Mouse (Mus musculus) hindbrain, embryonic 16.5 days (tissue): ENCODE measurements around the gene 4930578G10Rik. TPM values are rescaled to one million over a fixed set of nuclear protein-coding genes. Genes with fewer than 3 reads are reported as not detected.
"Not testable (repeated sequence)": the region's sequence is repeated elsewhere in the genome, so short reads cannot be mapped to it uniquely, and the experiment has no call there.

Experiments used
- ATAC-seq: fragments of 200-750 bp; cut with Nextera tagmentation; 2 replicates; pipeline ENCODE4 v1.8.0; 2017; ENCODE audit warnings: moderate TSS enrichment, moderate library complexity
- H3K27ac ChIP-seq: fragments of 300-500 bp; sonication (generic); 2 replicates; pipeline ENCODE4 v1.5.1; 2014; ENCODE audit warnings: low read depth, mild to moderate bottlenecking, control low read depth, low read length, moderate library complexity
- H3K27me3 ChIP-seq: fragments of 300-500 bp; sonication (generic); replicated peaks from 2 replicates; pipeline ENCODE4 v1.6.1; 2014; ENCODE audit warnings: low read length; ENCODE audit not compliant: control insufficient read depth, insufficient read depth
- H3K36me3 ChIP-seq: fragments of 300-500 bp; sonication (generic); 2 replicates; pipeline ENCODE4 v1.6.1; 2014; ENCODE audit warnings: mild to moderate bottlenecking, low read length, moderate library complexity, mixed read lengths; ENCODE audit not compliant: control insufficient read depth, insufficient read depth
- H3K4me1 ChIP-seq: fragments of 300-500 bp; sonication (generic); 2 replicates; pipeline ENCODE4 v1.6.1; 2014; ENCODE audit warnings: low read depth, low read length; ENCODE audit not compliant: control insufficient read depth, insufficient read depth
- H3K4me2 ChIP-seq: fragments of 300-500 bp; sonication (generic); 2 replicates; pipeline ENCODE4 v1.6.1; 2014; ENCODE audit warnings: mild to moderate bottlenecking, low read length, control low read depth, moderate library complexity
- H3K4me3 ChIP-seq: fragments of 300-500 bp; sonication (generic); 2 replicates; pipeline ENCODE4 v1.5.1; 2014; ENCODE audit warnings: mild to moderate bottlenecking, low read length, control low read depth, moderate library complexity
- H3K9ac ChIP-seq: fragments of 300-500 bp; sonication (generic); 2 replicates; pipeline ENCODE4 v1.6.1; 2014; ENCODE audit warnings: low read depth, mild to moderate bottlenecking, control low read depth, low read length, moderate library complexity
- H3K9me3 ChIP-seq: fragments of 300-500 bp; sonication (generic); 2 replicates; pipeline ENCODE4 v1.6.1; 2014; ENCODE audit warnings: mild to moderate bottlenecking, low read length, moderate library complexity; ENCODE audit not compliant: control insufficient read depth
- WGBS: fragments of 180-500 bp; shearing (Covaris S2); extraction: QIAGEN DNeasy Blood & Tissue Kit; methylation state at CpG from one replicate; pipeline ENCODE4 v1.1.7; 2014; 5-methylcytosine and 5-hydroxymethylcytosine counted together
- polyA plus RNA-seq: library from polyadenylated mRNA; unstranded; fragments of >200 nt; fragmentation: Nextera tagmentation; extraction: Ambion mirVana; gene quantifications from 2 replicates; pipeline ENCODE4 v1.2.1, GENCODE M21; 2015

The 4930578G10Rik gene
- polyA plus RNA-seq = 0.38 TPM in 1 of 2 replicates, not detected in the other

- H3K9ac ChIP-seq, H3K4me3 ChIP-seq, H3K4me2 ChIP-seq, H3K9me3 ChIP-seq, H3K36me3 ChIP-seq, H3K27ac ChIP-seq, H3K4me1 ChIP-seq, H3K27me3 ChIP-seq, ATAC-seq: not testable (repeated sequence)
- no CpG with 5 or more reads among the region's 13 CpGs for WGBS
Observed at GRCm38 (mm10) chr4:42735245-42735644, at the start of gene 4930578G10Rik. Gene 4930578G10Rik, plus strand, starts transcription at chr4:42735545.

GRCm38 (mm10) chr4:42756477-42756876 lies 21.1 kb downstream of the 4930578G10Rik start, which contains the start of gene Ccl19:
Gene Ccl19, minus strand, starts transcription at chr4:42756577.
- H3K27ac ChIP-seq, H3K27me3 ChIP-seq, H3K4me2 ChIP-seq, H3K4me3 ChIP-seq, H3K9ac ChIP-seq, H3K4me1 ChIP-seq, ATAC-seq, H3K9me3 ChIP-seq, H3K36me3 ChIP-seq: not testable (repeated sequence)
- WGBS = no CpG with 5 or more reads among the region's 6 CpGs

- H3K4me1 ChIP-seq, H3K4me3 ChIP-seq, ATAC-seq, H3K9ac ChIP-seq, H3K9me3 ChIP-seq, H3K4me2 ChIP-seq, H3K27me3 ChIP-seq, H3K27ac ChIP-seq, H3K36me3 ChIP-seq: not testable (repeated sequence)
- WGBS = no CpG with 5 or more reads among the region's 5 CpGs
Observed at GRCm38 (mm10) chr4:42773893-42774292, 38.5 kb downstream of the 4930578G10Rik start, which contains the start of gene Ccl21a. Gene Ccl21a, minus strand, starts transcription at chr4:42773993.

GRCm38 (mm10) chr4:42853788-42854187 lies 118.4 kb downstream of the 4930578G10Rik start, which contains the start of gene Fam205a1:
Gene Fam205a1, minus strand, starts transcription at chr4:42853888.
- not testable (repeated sequence) for H3K9me3 ChIP-seq, H3K9ac ChIP-seq, H3K27ac ChIP-seq, H3K4me2 ChIP-seq, ATAC-seq, H3K4me3 ChIP-seq, H3K4me1 ChIP-seq, H3K36me3 ChIP-seq, H3K27me3 ChIP-seq
- WGBS = 100% methylated on average over 1 of the region's 1 CpGs

GRCm38 (mm10) chr4:42856671-42857070 lies 121.3 kb downstream of the 4930578G10Rik start, which contains the start of gene Gm12394:
Gene Gm12394, minus strand, starts transcription at chr4:42856771.
- H3K27me3 ChIP-seq, H3K4me2 ChIP-seq, H3K4me1 ChIP-seq, H3K9ac ChIP-seq, ATAC-seq, H3K9me3 ChIP-seq, H3K4me3 ChIP-seq, H3K36me3 ChIP-seq, H3K27ac ChIP-seq: not testable (repeated sequence)
- WGBS = 74% methylated on average over 1 of the region's 1 CpGs

- H3K9ac ChIP-seq, H3K4me1 ChIP-seq, H3K27ac ChIP-seq, H3K9me3 ChIP-seq, ATAC-seq, H3K36me3 ChIP-seq, H3K27me3 ChIP-seq, H3K4me2 ChIP-seq, H3K4me3 ChIP-seq: not testable (repeated sequence)
- WGBS = 84% methylated on average over 9 of the region's 9 CpGs
Observed at GRCm38 (mm10) chr4:42860483-42860882, 125.1 kb downstream of the 4930578G10Rik start.

GRCm38 (mm10) chr4:42863487-42863886 lies 128.1 kb downstream of the 4930578G10Rik start:
- not testable (repeated sequence) for ATAC-seq
- 92% methylated on average over 4 of the region's 5 CpGs for WGBS

GRCm38 (mm10) chr4:42867390-42867789 lies 132.0 kb downstream of the 4930578G10Rik start:
- Histone ChIP-seq H3K36me3 (no peaks in the 10 kb centered on the region), H3K27me3 (no peaks in the 10 kb centered on the region), H3K4me1 (no peaks in the 10 kb centered on the region), H3K27ac (no peak overlapping the region), H3K4me3 (no peak overlapping the region), H3K9ac (no peak overlapping the region), H3K4me2 (no peak overlapping the region), H3K9me3 (no peaks in the 10 kb centered on the region)
- WGBS = 81% methylated on average over 3 of the region's 3 CpGs
- no peak for ATAC-seq

More at GRCm38 (mm10) chr4:42863487-42863886, 128.1 kb downstream of the 4930578G10Rik start:
- H3K9ac ChIP-seq, H3K27ac ChIP-seq, H3K4me3 ChIP-seq, H3K4me1 ChIP-seq, H3K9me3 ChIP-seq, H3K4me2 ChIP-seq, H3K36me3 ChIP-seq, H3K27me3 ChIP-seq: not testable (repeated sequence)

- Histone ChIP-seq H3K27me3 (no peaks in the 10 kb centered on the region), H3K9me3 (no peaks in the 10 kb centered on the region), H3K4me3 (no peak overlapping the region), H3K36me3 (no peaks in the 10 kb centered on the region), H3K27ac (no peak overlapping the region), H3K9ac (no peak overlapping the region), H3K4me1 (no peaks in the 10 kb centered on the region), H3K4me2 (no peak overlapping the region)
- no peak for ATAC-seq
- WGBS = 96% methylated on average over 5 of the region's 5 CpGs
Observed at GRCm38 (mm10) chr4:42868193-42868592, 132.8 kb downstream of the 4930578G10Rik start.

GRCm38 (mm10) chr4:42870748-42871147 lies 135.4 kb downstream of the 4930578G10Rik start:
- no peak overlapping the region for H3K4me3 ChIP-seq
- WGBS = 86% methylated on average over 5 of the region's 5 CpGs
- no peaks in the 10 kb centered on the region for H3K36me3 ChIP-seq
- no peak overlapping the region for H3K4me2 ChIP-seq
- H3K9me3 ChIP-seq = no peaks in the 10 kb centered on the region
- no peaks in the 10 kb centered on the region for H3K27me3 ChIP-seq
- ATAC-seq = no peak
- no peak overlapping the region for H3K9ac ChIP-seq
- no peaks in the 10 kb centered on the region for H3K4me1 ChIP-seq
- H3K27ac ChIP-seq = no peak overlapping the region
